Mouse (Mus musculus): Measurements from ENCODE around the gene Gm525. TPM values are rescaled to one million over a fixed set of nuclear protein-coding genes. Genes with fewer than 3 reads are reported as not detected.

Gene Gm525
- total and polyA plus RNA-seq, 3 experiments: not detected

- Histone ChIP-seq H3K36me3 (ENCODE audit: control insufficient read depth in 1 of 2, insufficient read depth in 2 of 2, low read length in 2 of 2) (peaks cover 0 to 12% of the 10 kb centered on the region in 2 experiments; a peak in 2 of 4 replicates), H3K9me3 (replicated peaks; ENCODE audit: insufficient read depth, low read length) (no peaks in the 10 kb centered on the region), H3K9ac (ENCODE audit: control insufficient read depth, low read depth, low read length, poor library complexity, severe bottlenecking) (no peak overlapping the region), H3K27ac (ENCODE audit: control insufficient read depth, low read depth, low read length) (no peak overlapping the region), H3K79me2 (ENCODE audit: control insufficient read depth, insufficient read depth, low read length, poor library complexity) (no peaks in the 10 kb centered on the region), H3K4me3 (ENCODE audit: control insufficient read depth in 1 of 2, insufficient read depth in 1 of 2, low read depth in 2 of 2, low read length in 2 of 2) (no peak overlapping the region), H3K27me3 (ENCODE audit: control insufficient read depth in 1 of 2, insufficient read depth in 2 of 2, low read length in 2 of 2) (no peaks in the 10 kb centered on the region), H3K4me1 (ENCODE audit: control insufficient read depth in 1 of 2, insufficient read depth in 2 of 2, low read length in 2 of 2) (peaks cover 8 to 16% of the 10 kb centered on the region in 2 experiments)
- TF ChIP-seq MAFK (IDR thresholded peaks at IDR 0.05; ENCODE audit: borderline replicate concordance, low read depth, low read length) (no peak), KAT2A (conservative IDR thresholded peaks at IDR 0.05; ENCODE audit: low read depth, low read length) (no peak), E2F4 (IDR thresholded peaks at IDR 0.05; ENCODE audit: borderline replicate concordance, low read depth, low read length) (no peak), ZMIZ1 (IDR thresholded peaks at IDR 0.05; ENCODE audit: low read depth, low read length) (no peak), EP300 (IDR thresholded peaks at IDR 0.05; ENCODE audit: low read depth in 1 of 2, low read length in 2 of 2) (no peak), MAZ (IDR thresholded peaks at IDR 0.05; ENCODE audit: low read depth, low read length) (no peak), BHLHE40 (IDR thresholded peaks at IDR 0.05; ENCODE audit: borderline replicate concordance, low read depth, low read length) (no peak), MYC (IDR thresholded peaks at IDR 0.05; ENCODE audit: low read depth, low read length) (no peak), MAX (IDR thresholded peaks at IDR 0.05; ENCODE audit: low read length) (no peak), GABPA (IDR thresholded peaks at IDR 0.05; ENCODE audit: low read depth, low read length) (no peak), POLR2AphosphoS2 (IDR thresholded peaks at IDR 0.05; ENCODE audit: low read length) (no peak), TCF12 (IDR thresholded peaks at IDR 0.05; ENCODE audit: low read depth, low read length) (no peak), USF2 (IDR thresholded peaks at IDR 0.05; ENCODE audit: borderline replicate concordance in 1 of 2, insufficient read depth in 1 of 2, low read depth in 1 of 2, low read length in 2 of 2) (no peak), JUND (IDR thresholded peaks at IDR 0.05; ENCODE audit: low read depth, low read length) (no peak), TBP (IDR thresholded peaks at IDR 0.05; ENCODE audit: low read depth, low read length) (no peak), MXI1 (IDR thresholded peaks at IDR 0.05; ENCODE audit: low read depth, low read length) (no peak), ZC3H11A (IDR thresholded peaks at IDR 0.05; ENCODE audit: low read depth, low read length) (no peak), CHD1 (IDR thresholded peaks at IDR 0.05; ENCODE audit: low read depth, low read length) (no peak), ELF1 (IDR thresholded peaks at IDR 0.05; ENCODE audit: low read depth, low read length) (no peak)
- DNase-seq (ENCODE audit: low read depth, low spot score): no peak
Observed at GRCm38 (mm10) chr11:89030552-89030951, 43.1 kb upstream of the Gm525 start.

DNA sequence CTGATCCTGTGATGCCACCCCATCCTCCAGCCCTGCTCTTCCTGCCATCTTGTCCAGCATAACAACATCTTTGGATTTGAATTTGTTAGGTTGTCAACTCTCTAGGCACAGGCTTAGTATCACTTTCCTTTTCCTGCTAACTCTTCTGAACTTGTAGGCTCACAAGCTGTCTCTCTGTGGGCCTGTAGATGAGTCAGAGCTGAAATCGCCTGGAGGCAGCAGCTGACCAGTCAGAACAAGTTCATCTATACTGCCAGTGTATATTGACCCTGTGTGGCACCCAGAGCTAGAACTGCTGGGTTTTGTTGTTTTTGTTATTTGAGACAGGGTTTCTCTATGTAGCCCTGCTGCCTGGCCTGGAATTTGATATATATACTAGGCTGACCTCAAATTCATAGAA, 42.5 kb upstream of the Gm525 start:
- H3K9ac ChIP-seq (ENCODE audit: control insufficient read depth, low read depth, low read length, poor library complexity, severe bottlenecking): no peak overlapping the region
- peaks cover 8 to 16% of the 10 kb centered on the region in 2 experiments for H3K4me1 ChIP-seq (ENCODE audit: control insufficient read depth in 1 of 2, insufficient read depth in 2 of 2, low read length in 2 of 2)
- no peak overlapping the region for H3K27ac ChIP-seq (ENCODE audit: control insufficient read depth, low read depth, low read length)
- H3K27me3 ChIP-seq (ENCODE audit: control insufficient read depth in 1 of 2, insufficient read depth in 2 of 2, low read length in 2 of 2): no peaks in the 10 kb centered on the region
- peaks cover 0 to 12% of the 10 kb centered on the region in 2 experiments; a peak in 2 of 4 replicates for H3K36me3 ChIP-seq (ENCODE audit: control insufficient read depth in 1 of 2, insufficient read depth in 2 of 2, low read length in 2 of 2)
- TF ChIP-seq SIN3A (IDR thresholded peaks at IDR 0.05; ENCODE audit: low read length) (no peak), CHD2 (IDR thresholded peaks at IDR 0.05; ENCODE audit: low read length) (no peak), MXI1 (IDR thresholded peaks at IDR 0.05; ENCODE audit: low read depth, low read length) (no peak), POLR2AphosphoS5 (IDR thresholded peaks at IDR 0.05; ENCODE audit: borderline replicate concordance, low read depth, low read length) (no peak), SMC3 (IDR thresholded peaks at IDR 0.05; ENCODE audit: low read depth, low read length) (no peak), UBTF (IDR thresholded peaks at IDR 0.05; ENCODE audit: borderline replicate concordance, insufficient read depth, low read depth, low read length) (no peak), NRF1 (IDR thresholded peaks at IDR 0.05; ENCODE audit: insufficient read depth, low read depth, low read length, poor library complexity, severe bottlenecking) (no peak), MAZ (IDR thresholded peaks at IDR 0.05; ENCODE audit: low read depth, low read length) (no peak), ZKSCAN1 (IDR thresholded peaks at IDR 0.05; ENCODE audit: low read depth, low read length) (no peak), ZMIZ1 (IDR thresholded peaks at IDR 0.05; ENCODE audit: low read depth, low read length) (no peak), CHD1 (IDR thresholded peaks at IDR 0.05; ENCODE audit: low read depth, low read length) (no peak), BHLHE40 (IDR thresholded peaks at IDR 0.05; ENCODE audit: borderline replicate concordance, low read depth, low read length) (no peak), CTCF (IDR thresholded peaks at IDR 0.05 in 2 of 3, conservative IDR thresholded peaks at IDR 0.05 in 1 of 3; ENCODE audit: control insufficient read depth in 1 of 3, insufficient read depth in 1 of 3, low read depth in 2 of 3, low read length in 3 of 3, poor library complexity in 1 of 3, severe bottlenecking in 1 of 3) (no peak), MYB (IDR thresholded peaks at IDR 0.05; ENCODE audit: low read depth, low read length) (no peak)
- no peak for DNase-seq (ENCODE audit: low read depth, low spot score)
- no peaks in the 10 kb centered on the region for H3K9me3 ChIP-seq (replicated peaks; ENCODE audit: insufficient read depth, low read length)
- H3K4me3 ChIP-seq (ENCODE audit: control insufficient read depth in 1 of 2, insufficient read depth in 1 of 2, low read depth in 2 of 2, low read length in 2 of 2): no peak overlapping the region
- no peaks in the 10 kb centered on the region for H3K79me2 ChIP-seq (ENCODE audit: control insufficient read depth, insufficient read depth, low read length, poor library complexity)

All from MEL (cell line).